Mouse (Mus musculus): ENCODE results near the gene Fkbp6.
"Not testable (repeated sequence)": the region's sequence is repeated elsewhere in the genome, so short reads cannot be mapped to it uniquely, and the experiment has no call there.

The Fkbp6 gene

GRCm38 (mm10) chr5:135349862-135350261, at the start of gene Fkbp6:
Gene Fkbp6 (minus strand): TSS chr5:135350044.
- no peak for DNase-seq

GRCm38 (mm10) chr5:135399382-135399781, 49.5 kb upstream of the Fkbp6 start:
- DNase-seq = no peak

- DNase-seq = peak; percentile 73
These were observed 46.0 kb upstream of the Fkbp6 start for GRCm38 (mm10) chr5:135395826-135396225.

- DNase-seq = peak; percentile 92
These were observed 44.4 kb upstream of the Fkbp6 start, which contains the start of gene Pom121 for GRCm38 (mm10) chr5:135394004-135394823. Gene Pom121 (minus strand): TSS chr5:135394546.

GRCm38 (mm10) chr5:135383771-135384170, 33.9 kb upstream of the Fkbp6 start:
- DNase-seq = no peak

- DNase-seq = no peak
These were observed 32.9 kb upstream of the Fkbp6 start for GRCm38 (mm10) chr5:135382746-135383145.

- no peak for DNase-seq
These were observed 31.6 kb upstream of the Fkbp6 start for GRCm38 (mm10) chr5:135381356-135381925.

GRCm38 (mm10) chr5:135380681-135381080, 30.8 kb upstream of the Fkbp6 start:
- DNase-seq = no peak

GRCm38 (mm10) chr5:135376341-135376740, 26.5 kb upstream of the Fkbp6 start:
- no peak for DNase-seq

GRCm38 (mm10) chr5:135375167-135375566, 25.3 kb upstream of the Fkbp6 start:
- DNase-seq = peak; percentile 61

GRCm38 (mm10) chr5:135373601-135374000, 23.8 kb upstream of the Fkbp6 start:
- DNase-seq = no peak

- DNase-seq = no peak
These were observed 21.4 kb upstream of the Fkbp6 start for GRCm38 (mm10) chr5:135371195-135371594.

GRCm38 (mm10) chr5:135369787-135370654, 20.2 kb upstream of the Fkbp6 start, which contains the start of gene Nsun5:
Gene Nsun5 (plus strand): TSS chr5:135369953.
- peak; percentile 99 for DNase-seq

GRCm38 (mm10) chr5:135369196-135369595, 19.4 kb upstream of the Fkbp6 start:
- DNase-seq = not testable (repeated sequence)

GRCm38 (mm10) chr5:135368312-135368711, 18.5 kb upstream of the Fkbp6 start:
- no peak for DNase-seq

GRCm38 (mm10) chr5:135367841-135368240, 18.0 kb upstream of the Fkbp6 start:
- DNase-seq = no peak

GRCm38 (mm10) chr5:135363540-135363939, 13.7 kb upstream of the Fkbp6 start:
- DNase-seq = peak; percentile 56

GRCm38 (mm10) chr5:135362572-135362971, 12.7 kb upstream of the Fkbp6 start:
- DNase-seq = no peak

- DNase-seq = no peak
These were observed 9.9 kb upstream of the Fkbp6 start for GRCm38 (mm10) chr5:135359772-135360171.

GRCm38 (mm10) chr5:135357556-135357955, 7.7 kb upstream of the Fkbp6 start:
- peak; percentile 45 for DNase-seq

GRCm38 (mm10) chr5:135356090-135356489, 6.2 kb upstream of the Fkbp6 start:
- DNase-seq = peak; percentile 42

- DNase-seq = no peak
These were observed 3.7 kb upstream of the Fkbp6 start for GRCm38 (mm10) chr5:135353564-135353963.

GRCm38 (mm10) chr5:135352995-135353394, 3.2 kb upstream of the Fkbp6 start, which contains the start of gene Trim50:
Gene Trim50 (plus strand): TSS chr5:135353295.
- DNase-seq = no peak
